Mouse (Mus musculus): ENCODE results near the gene Lgmn.

- TF ChIP-seq POLR2A (IDR thresholded peaks at IDR 0.05; ENCODE audit: extremely low read depth, insufficient read depth, low read length) = no peak
- no peak for TF ChIP-seq CTCF (IDR thresholded peaks at IDR 0.05; ENCODE audit: extremely low read depth, insufficient read depth, low read length)
Measured at GRCm38 (mm10) chr12:102361189-102362161, 78.1 kb downstream of the Lgmn start.

All from cortical plate, adult 2 months (tissue).